In the genomic region with DNA sequence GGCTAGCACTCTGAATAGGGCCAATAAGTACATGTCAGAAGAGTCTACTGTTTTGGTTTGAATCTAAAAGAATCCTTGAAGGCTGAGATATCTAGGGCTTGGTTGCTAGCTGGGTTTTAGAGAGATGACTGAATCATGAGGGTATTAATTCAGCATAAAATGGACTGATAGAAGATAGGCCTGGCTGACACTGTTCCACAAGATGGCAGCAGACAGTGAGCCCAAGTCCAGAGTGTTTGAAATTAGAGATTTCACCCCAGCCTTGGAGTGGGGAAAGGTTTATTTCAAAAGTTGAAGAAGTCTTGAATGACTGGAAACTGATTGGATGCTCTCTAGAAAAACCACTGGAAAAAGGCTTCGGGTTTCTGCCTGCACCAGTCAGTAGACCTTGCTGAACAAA, we compare ENCODE assay signal across 24 mouse cellular contexts. TPM values are rescaled to one million over a fixed set of nuclear protein-coding genes. Genes with fewer than 3 reads are reported as not detected.
DNase-seq lines count a peak whose midpoint lies in the region; ATAC-seq and TF ChIP-seq lines count a peak whose summit lies in the region.
"Had no signal": no experiment of that assay in that cellular context is flagged by ENCODE, and none has a peak within 500 bp of the region (broad histone marks: within the 10 kb centered on the region; RNA-seq: fewer than 3 reads in every experiment).

No protein-coding gene starts in this region.

- H3K4me1 ChIP-seq in midbrain, postnatal 0 days (ENCODE audit: insufficient read depth, low read length) = no peaks in the 10 kb centered on the region
- H3K4me1 ChIP-seq in midbrain, embryonic 10.5 days = no peaks in the 10 kb centered on the region
- H3K4me1 ChIP-seq: forebrain, embryonic 10.5 days; heart, embryonic 12.5 days; hindbrain, embryonic 10.5 days; limb, embryonic 13.5 days; liver, embryonic 12.5 days; midbrain, embryonic 12.5 days; neural tube, embryonic 12.5 days had no signal

- peak; percentile 45 for DNase-seq in heart, adult 11 months
- DNase-seq in heart, adult 18-20 months = no peak
- DNase-seq in midbrain, postnatal 0 days (ENCODE audit: low spot score) = no peak
- DNase-seq in midbrain, embryonic 10.5 days (ENCODE audit: low spot score) = no peak
- DNase-seq in brain, embryonic 14.5 days (ENCODE audit: low read depth) = peak; percentile 7
- no peak for DNase-seq in gastrocnemius, postnatal 4 days (ENCODE audit: low spot score in 2 of 2)
- no peak for DNase-seq in ovary, adult 18-20 months (ENCODE audit: low spot score)
- no peak for DNase-seq in B cell, adult 2 months
- DNase-seq: cerebellum, adult 11-12 months; cerebellum, postnatal 10 days; gastrocnemius, adult 2 months; heart, postnatal 10 days; kidney, adult 2 months; kidney, postnatal 25 days; lung, adult 18-20 months; lung, postnatal 10 days; right cerebral cortex, postnatal 4 days had no signal

- no peaks in the 10 kb centered on the region for H3K9me3 ChIP-seq in midbrain, postnatal 0 days (ENCODE audit: low read length)
- no peaks in the 10 kb centered on the region for H3K9me3 ChIP-seq in midbrain, embryonic 10.5 days (replicated peaks)
- H3K9me3 ChIP-seq: forebrain, embryonic 10.5 days; heart, embryonic 12.5 days; hindbrain, embryonic 10.5 days; limb, embryonic 13.5 days; liver, embryonic 12.5 days; midbrain, embryonic 12.5 days; neural tube, embryonic 12.5 days had no signal

- ATAC-seq in midbrain, postnatal 0 days (ENCODE audit: low FRiP score) = no peak
- ATAC-seq: liver, embryonic 12.5 days had no signal

- TF ChIP-seq CTCF in midbrain, postnatal 0 days (IDR thresholded peaks at IDR 0.05) = peak; percentile 43
- TF ChIP-seq CTCF in brain, embryonic 14.5 days (IDR thresholded peaks at IDR 0.05; ENCODE audit: borderline replicate concordance, extremely low read depth, insufficient read depth, insufficient read length) = no peak

- no peak for TF ChIP-seq POLR2A in brain, embryonic 14.5 days (IDR thresholded peaks at IDR 0.05; ENCODE audit: borderline replicate concordance, extremely low read depth, insufficient read depth, insufficient read length, poor library complexity, severe bottlenecking)

- H3K4me2 ChIP-seq in midbrain, postnatal 0 days (ENCODE audit: low read depth, low read length, poor library complexity, severe bottlenecking) = no peak overlapping the region
- H3K4me2 ChIP-seq: heart, embryonic 12.5 days; limb, embryonic 13.5 days; liver, embryonic 12.5 days; midbrain, embryonic 12.5 days; neural tube, embryonic 12.5 days had no signal

- no peaks in the 10 kb centered on the region for H3K36me3 ChIP-seq in midbrain, postnatal 0 days (ENCODE audit: insufficient read depth, low read length)
- H3K36me3 ChIP-seq in midbrain, embryonic 10.5 days = no peaks in the 10 kb centered on the region
- H3K36me3 ChIP-seq: forebrain, embryonic 10.5 days; heart, embryonic 12.5 days; hindbrain, embryonic 10.5 days; limb, embryonic 13.5 days; liver, embryonic 12.5 days; midbrain, embryonic 12.5 days; neural tube, embryonic 12.5 days had no signal

- no peaks in the 10 kb centered on the region for H3K27me3 ChIP-seq in midbrain, postnatal 0 days (ENCODE audit: insufficient read depth, low read length)
- no peaks in the 10 kb centered on the region for H3K27me3 ChIP-seq in midbrain, embryonic 10.5 days (ENCODE audit: low read depth, poor library complexity, severe bottlenecking)
- H3K27me3 ChIP-seq: heart, embryonic 12.5 days; limb, embryonic 13.5 days; liver, embryonic 12.5 days; midbrain, embryonic 12.5 days; neural tube, embryonic 12.5 days had no signal

- H3K9ac ChIP-seq in midbrain, postnatal 0 days (replicated peaks; ENCODE audit: low read length, poor library complexity, severe bottlenecking) = no peak overlapping the region
- H3K9ac ChIP-seq: heart, embryonic 12.5 days; limb, embryonic 13.5 days; liver, embryonic 12.5 days; midbrain, embryonic 12.5 days; neural tube, embryonic 12.5 days had no signal

- no peak overlapping the region for H3K27ac ChIP-seq in midbrain, postnatal 0 days (ENCODE audit: low read depth, low read length)
- no peak overlapping the region for H3K27ac ChIP-seq in midbrain, embryonic 10.5 days (replicated peaks)
- H3K27ac ChIP-seq: forebrain, embryonic 10.5 days; gastrocnemius, adult 2 months; hindbrain, embryonic 10.5 days; limb, embryonic 13.5 days; liver, embryonic 12.5 days; midbrain, embryonic 12.5 days; neural tube, embryonic 12.5 days had no signal

- WGBS in midbrain, postnatal 0 days = 81% methylated on average over 1 of the region's 1 CpGs
- 82% methylated on average over 1 of the region's 1 CpGs for WGBS in midbrain, embryonic 10.5 days

- no peak overlapping the region for H3K4me3 ChIP-seq in midbrain, postnatal 0 days (ENCODE audit: low read depth, low read length)
- no peak overlapping the region for H3K4me3 ChIP-seq in midbrain, embryonic 10.5 days
- H3K4me3 ChIP-seq: forebrain, embryonic 10.5 days; gastrocnemius, adult 2 months; heart, embryonic 12.5 days; hindbrain, embryonic 10.5 days; limb, embryonic 13.5 days; liver, embryonic 12.5 days; midbrain, embryonic 12.5 days; neural tube, embryonic 12.5 days had no signal

RNA-seq across cellular contexts. Expression of gene St8sia6, which starts 17.4 kb away (rescaled TPM):
- 1 to 10 TPM; 3.0 to 3.4 TPM for total RNA-seq in heart, adult 18-20 months (2021)
- total RNA-seq in midbrain, postnatal 0 days (2014; rRNA removed) = 2.1 and 2.6 TPM in 2 replicates
- polyA plus RNA-seq in midbrain, postnatal 0 days (2015; fragmentation: Nextera tagmentation; extraction: Ambion mirVana) = 3.4 TPM in 2 replicates
- polyA plus RNA-seq in midbrain, embryonic 10.5 days (2016; fragmentation: Nextera tagmentation; extraction: Ambion mirVana) = 0.27 and 0.38 TPM in 2 replicates
- polyA plus RNA-seq in brain, embryonic 14.5 days (2012; rRNA removed) = 0.37 and 0.70 TPM in 2 replicates
- under 1 TPM; 0.31 to 0.39 TPM for total RNA-seq in gastrocnemius, postnatal 4 days (2021)

Comparison
In these comparisons a context has a peak if more than half of its experiments do, and no peak if none do; other contexts are left out.
1. DNase-seq: peak in heart, adult 11 months (single experiment) and brain, embryonic 14.5 days (single experiment); none in heart, adult 18-20 months (0 of 2), midbrain, postnatal 0 days (single experiment), midbrain, embryonic 10.5 days (single experiment), gastrocnemius, postnatal 4 days (0 of 2), ovary, adult 18-20 months (single experiment) and B cell, adult 2 months (0 of 2).